In genomic region chr17:5959096-5959495, GRCm38 (mm10) we compare ENCODE assay signal across 15 mouse cellular contexts. TPM values are rescaled to one million over a fixed set of nuclear protein-coding genes. Genes with fewer than 3 reads are reported as not detected.
DNase-seq lines count a peak whose midpoint lies in the region; ATAC-seq and TF ChIP-seq lines count a peak whose summit lies in the region.
"Had no signal": no experiment of that assay in that cellular context is flagged by ENCODE, and none has a peak within 500 bp of the region (broad histone marks: within the 10 kb centered on the region; RNA-seq: fewer than 3 reads in every experiment).

No protein-coding gene starts in this region.

- no peaks in the 10 kb centered on the region for H3K9me3 ChIP-seq in forebrain, embryonic 11.5 days (ENCODE audit: control insufficient read depth, low read length)
- H3K9me3 ChIP-seq in forebrain, postnatal 0 days (ENCODE audit: low read length), result no peaks in the 10 kb centered on the region
- no peaks in the 10 kb centered on the region for H3K9me3 ChIP-seq in embryonic facial prominence, embryonic 15.5 days (replicated peaks)
- no peaks in the 10 kb centered on the region for H3K9me3 ChIP-seq in stomach, embryonic 14.5 days (ENCODE audit: control insufficient read depth, low read depth, low read length)
- H3K9me3 ChIP-seq: heart, embryonic 12.5 days; hindbrain, embryonic 15.5 days had no signal

- no peak overlapping the region for H3K4me2 ChIP-seq in forebrain, embryonic 11.5 days (ENCODE audit: low read depth, low read length, severe bottlenecking)
- no peak overlapping the region for H3K4me2 ChIP-seq in forebrain, postnatal 0 days (ENCODE audit: low read depth)
- peak overlapping the region; percentile 24 for H3K4me2 ChIP-seq in embryonic facial prominence, embryonic 15.5 days (replicated peaks)
- peak overlapping the region; percentile 20 for H3K4me2 ChIP-seq in stomach, embryonic 14.5 days (replicated peaks; ENCODE audit: low read depth, low read length)
- H3K4me2 ChIP-seq: heart, embryonic 12.5 days; hindbrain, embryonic 15.5 days; liver, embryonic 11.5 days had no signal

- H3K4me3 ChIP-seq in forebrain, embryonic 11.5 days (ENCODE audit: low read depth, low read length), result no peak overlapping the region
- H3K4me3 ChIP-seq in forebrain, postnatal 0 days (ENCODE audit: low read depth, low read length), result no peak overlapping the region
- H3K4me3 ChIP-seq in lung, adult 2 months (replicated peaks; ENCODE audit: extremely low read depth, low read depth, low read length), result no peak overlapping the region
- H3K4me3 ChIP-seq in embryonic facial prominence, embryonic 15.5 days (replicated peaks), result peak overlapping the region; percentile 13; the same call in 1 of the 2 replicates
- peak overlapping the region; percentile 2; the same call in 1 of the 2 replicates for H3K4me3 ChIP-seq in stomach, embryonic 14.5 days (ENCODE audit: low read depth, low read length)
- H3K4me3 ChIP-seq: heart, embryonic 12.5 days; hindbrain, embryonic 15.5 days; left cerebral cortex, adult 2 months; megakaryocyte, embryonic 14.5 days had no signal

- H3K36me3 ChIP-seq in forebrain, embryonic 11.5 days (ENCODE audit: control insufficient read depth, insufficient read depth, low read length), result no peaks in the 10 kb centered on the region
- no peaks in the 10 kb centered on the region for H3K36me3 ChIP-seq in forebrain, postnatal 0 days (ENCODE audit: insufficient read depth)
- H3K36me3 ChIP-seq in embryonic facial prominence, embryonic 15.5 days, result no peaks in the 10 kb centered on the region
- no peaks in the 10 kb centered on the region for H3K36me3 ChIP-seq in stomach, embryonic 14.5 days (ENCODE audit: control insufficient read depth, insufficient read depth, low read length)
- H3K36me3 ChIP-seq: heart, embryonic 12.5 days; hindbrain, embryonic 15.5 days had no signal

- no peak for TF ChIP-seq CTCF in forebrain, postnatal 0 days (IDR thresholded peaks at IDR 0.05; ENCODE audit: low read depth)
- no peak for TF ChIP-seq CTCF in lung, adult 2 months (IDR thresholded peaks at IDR 0.05; ENCODE audit: insufficient read depth, low read length)

- no peaks in the 10 kb centered on the region for H3K4me1 ChIP-seq in forebrain, embryonic 11.5 days (replicated peaks; ENCODE audit: control insufficient read depth, insufficient read depth, low read length)
- no peaks in the 10 kb centered on the region for H3K4me1 ChIP-seq in forebrain, postnatal 0 days (ENCODE audit: insufficient read depth)
- peaks cover 16% of the 10 kb centered on the region for H3K4me1 ChIP-seq in lung, adult 2 months (ENCODE audit: control insufficient read depth, insufficient read depth, low read length)
- peaks cover 27% of the 10 kb centered on the region for H3K4me1 ChIP-seq in embryonic facial prominence, embryonic 15.5 days
- peaks cover 21% of the 10 kb centered on the region for H3K4me1 ChIP-seq in stomach, embryonic 14.5 days (ENCODE audit: control insufficient read depth, insufficient read depth, low read length)
- H3K4me1 ChIP-seq: hindbrain, embryonic 15.5 days had no signal

- no peak for ATAC-seq in forebrain, embryonic 11.5 days (replicated peaks; ENCODE audit: low FRiP score)
- no peak for ATAC-seq in forebrain, postnatal 0 days
- ATAC-seq in embryonic facial prominence, embryonic 15.5 days (ENCODE audit: insufficient number of reproducible peaks, low FRiP score, low TSS enrichment, low read depth), result no peak
- peak; percentile 67 for ATAC-seq in stomach, embryonic 14.5 days (ENCODE audit: insufficient number of reproducible peaks, insufficient read depth, low FRiP score, low read depth)
- ATAC-seq: activated CD4-positive, CD25-positive, alpha-beta regulatory T cell, adult 4 months had no signal

- H3K27ac ChIP-seq in forebrain, embryonic 11.5 days (ENCODE audit: low read depth, low read length), result no peak overlapping the region
- no peak overlapping the region for H3K27ac ChIP-seq in forebrain, postnatal 0 days (ENCODE audit: low read depth, low read length)
- peak overlapping the region; percentile 67 for H3K27ac ChIP-seq in embryonic facial prominence, embryonic 15.5 days (replicated peaks)
- peak overlapping the region; percentile 86 for H3K27ac ChIP-seq in stomach, embryonic 14.5 days (ENCODE audit: low read length)
- H3K27ac ChIP-seq: hindbrain, embryonic 15.5 days; left cerebral cortex, adult 2 months had no signal

- DNase-seq in forebrain, embryonic 11.5 days (ENCODE audit: low spot score), result peak; percentile 47
- no peak for DNase-seq in forebrain, postnatal 0 days
- DNase-seq in lung, adult 18-20 months, result peak; percentile 64 to 71
- no peak for DNase-seq in lung, adult 2 months
- no peak for DNase-seq in MN1 (ENCODE audit: low spot score)
- DNase-seq in left cerebral cortex, postnatal 36 days (ENCODE audit: low spot score in 2 of 2), result no peak
- DNase-seq: cerebellum, adult 11-12 months had no signal

- WGBS in forebrain, embryonic 11.5 days, result 77% methylated on average over 7 of the region's 7 CpGs
- 71% methylated on average over 7 of the region's 7 CpGs for WGBS in forebrain, postnatal 0 days
- WGBS in lung, adult 2 months, result 63% methylated on average over 7 of the region's 7 CpGs
- 47% methylated on average over 7 of the region's 7 CpGs for WGBS in embryonic facial prominence, embryonic 15.5 days
- WGBS in stomach, embryonic 14.5 days, result 58% methylated on average over 7 of the region's 7 CpGs

- H3K9ac ChIP-seq in forebrain, embryonic 11.5 days (ENCODE audit: low read length), result no peak overlapping the region
- H3K9ac ChIP-seq in forebrain, postnatal 0 days, result no peak overlapping the region
- no peak overlapping the region for H3K9ac ChIP-seq in embryonic facial prominence, embryonic 15.5 days
- no peak overlapping the region for H3K9ac ChIP-seq in stomach, embryonic 14.5 days (replicated peaks; ENCODE audit: low read depth, low read length)
- H3K9ac ChIP-seq: heart, embryonic 12.5 days; hindbrain, embryonic 15.5 days had no signal

- no peak for TF ChIP-seq POLR2A in lung, adult 2 months (IDR thresholded peaks at IDR 0.05; ENCODE audit: borderline replicate concordance, extremely low read depth, low read depth, low read length)

- H3K27me3 ChIP-seq in forebrain, embryonic 11.5 days (ENCODE audit: control insufficient read depth, insufficient read depth, low read length), result no peaks in the 10 kb centered on the region
- H3K27me3 ChIP-seq in forebrain, postnatal 0 days (ENCODE audit: insufficient read depth, low read length), result no peaks in the 10 kb centered on the region
- no peaks in the 10 kb centered on the region for H3K27me3 ChIP-seq in embryonic facial prominence, embryonic 15.5 days
- H3K27me3 ChIP-seq in stomach, embryonic 14.5 days (ENCODE audit: control insufficient read depth, insufficient read depth, low read length), result no peaks in the 10 kb centered on the region
- H3K27me3 ChIP-seq: heart, embryonic 12.5 days; hindbrain, embryonic 15.5 days had no signal

- intact Hi-C loops in left cerebral cortex, postnatal 36 days (cut with DNase I), result no loop called here

RNA-seq across cellular contexts. Expression of gene Synj2, which starts 18.0 kb away (rescaled TPM):
- polyA plus RNA-seq in forebrain, embryonic 11.5 days (2014; fragmentation: Nextera tagmentation; extraction: Ambion mirVana), result 1.0 and 1.2 TPM in 2 replicates
- 6.7 and 6.8 TPM in 2 replicates for total RNA-seq in forebrain, postnatal 0 days (2014; rRNA removed)
- polyA plus RNA-seq in forebrain, postnatal 0 days (2015; fragmentation: Nextera tagmentation; extraction: Ambion mirVana), result 1.8 and 3.6 TPM in 2 replicates
- polyA plus RNA-seq in lung, adult 2 months (2012; rRNA removed), result 7.1 and 10.9 TPM in 2 replicates
- 3.1 and 4.0 TPM in 2 replicates for polyA plus RNA-seq in embryonic facial prominence, embryonic 15.5 days (2015; fragmentation: Nextera tagmentation; extraction: Ambion mirVana)
- 7.5 and 10.3 TPM in 2 replicates for polyA plus RNA-seq in stomach, embryonic 14.5 days (2014; fragmentation: Nextera tagmentation; extraction: Ambion mirVana)
- total RNA-seq in left cerebral cortex, postnatal 36 days (2021), result 100 to 1,000 TPM in 1 of 2 experiments, 10 to 100 TPM in 1; 91.8 to 103 TPM

Comparison
In these comparisons a context has a peak if more than half of its experiments do, and no peak if none do; other contexts are left out.
1. DNase-seq: peak in forebrain, embryonic 11.5 days (single experiment) and lung, adult 18-20 months (2 of 2); none in forebrain, postnatal 0 days (single experiment), lung, adult 2 months (single experiment), MN1 (single experiment) and left cerebral cortex, postnatal 36 days (0 of 2).
2. H3K27ac ChIP-seq: peak in embryonic facial prominence, embryonic 15.5 days (single experiment) and stomach, embryonic 14.5 days (single experiment); none in forebrain, embryonic 11.5 days (single experiment) and forebrain, postnatal 0 days (single experiment).
3. H3K4me2 ChIP-seq: peak in embryonic facial prominence, embryonic 15.5 days (single experiment) and stomach, embryonic 14.5 days (single experiment); none in forebrain, embryonic 11.5 days (single experiment) and forebrain, postnatal 0 days (single experiment).
4. H3K4me3 ChIP-seq: peak in embryonic facial prominence, embryonic 15.5 days (single experiment) and stomach, embryonic 14.5 days (single experiment); none in forebrain, embryonic 11.5 days (single experiment), forebrain, postnatal 0 days (single experiment) and lung, adult 2 months (single experiment).